Mouse (Mus musculus) kidney, postnatal 14 days (tissue): Measurements from ENCODE around the gene P2rx2.

ENCODE experiments used
- DNase-seq: peaks from one replicate; pipeline ENCODE4 v3.0.0; 2022; ENCODE audit warnings: mixed read lengths

Gene P2rx2

GRCm38 (mm10) chr5:110342648-110343284 lies at the start of gene P2rx2:
Gene P2rx2 (minus strand): TSS chr5:110343212.
- DNase-seq, result peak; percentile 69

- DNase-seq, result no peak
Measured at GRCm38 (mm10) chr5:110392727-110393126, 49.7 kb upstream of the P2rx2 start.

- DNase-seq, result peak; percentile 67
Measured at GRCm38 (mm10) chr5:110390631-110391030, 47.6 kb upstream of the P2rx2 start.

GRCm38 (mm10) chr5:110387332-110387731 lies 44.3 kb upstream of the P2rx2 start:
- DNase-seq, result no peak

GRCm38 (mm10) chr5:110386371-110387330 lies 43.6 kb upstream of the P2rx2 start:
- peak; percentile 85 for DNase-seq

- DNase-seq, result no peak
Measured at GRCm38 (mm10) chr5:110385263-110385662, 42.3 kb upstream of the P2rx2 start.

GRCm38 (mm10) chr5:110384491-110384890 lies 41.5 kb upstream of the P2rx2 start:
- DNase-seq, result no peak

GRCm38 (mm10) chr5:110379823-110380222 lies 36.8 kb upstream of the P2rx2 start:
- no peak for DNase-seq

GRCm38 (mm10) chr5:110379086-110379485 lies 36.1 kb upstream of the P2rx2 start:
- DNase-seq, result no peak

- DNase-seq, result no peak
Measured at GRCm38 (mm10) chr5:110378181-110378583, 35.2 kb upstream of the P2rx2 start.

- peak; percentile 71 for DNase-seq
Measured at GRCm38 (mm10) chr5:110376802-110377433, 33.9 kb upstream of the P2rx2 start.

GRCm38 (mm10) chr5:110363822-110364545 lies 21.0 kb upstream of the P2rx2 start:
- no peak for DNase-seq

- DNase-seq, result peak; percentile 84
Measured at GRCm38 (mm10) chr5:110363179-110363821, 20.3 kb upstream of the P2rx2 start.

- DNase-seq, result no peak
Measured at GRCm38 (mm10) chr5:110362813-110363178, 19.8 kb upstream of the P2rx2 start.

GRCm38 (mm10) chr5:110361465-110361864 lies 18.5 kb upstream of the P2rx2 start:
- DNase-seq, result no peak

GRCm38 (mm10) chr5:110357531-110358179 lies 14.6 kb upstream of the P2rx2 start:
- DNase-seq, result peak; percentile 85

- DNase-seq, result peak; percentile 54
Measured at GRCm38 (mm10) chr5:110354716-110355115, 11.7 kb upstream of the P2rx2 start.

- DNase-seq, result no peak
Measured at GRCm38 (mm10) chr5:110347006-110347405, 4.0 kb upstream of the P2rx2 start.

- no peak for DNase-seq
Measured at GRCm38 (mm10) chr5:110345553-110345952, 2.5 kb upstream of the P2rx2 start.

- DNase-seq, result no peak
Measured at GRCm38 (mm10) chr5:110344524-110344923, 1.5 kb upstream of the P2rx2 start, which contains the start of gene Lrcol1. Gene Lrcol1 (plus strand): TSS chr5:110344730.

- peak; percentile 19 for DNase-seq
Measured at GRCm38 (mm10) chr5:110338792-110339191, 4.2 kb downstream of the P2rx2 start.

- peak; percentile 31 for DNase-seq
Measured at GRCm38 (mm10) chr5:110330508-110330907, 12.5 kb downstream of the P2rx2 start.
